Mouse (Mus musculus) mouse embryonic stem cell (cell line): ENCODE results near the gene Tnip3.

Source experiments
- in situ Hi-C, 2 experiments: fragments of 300-500 bp; cut with MboI; formaldehyde crosslinking; loops; 1 replicate in 1 of 2; 3 replicates in 1 of 2; pipeline ENCODE4 v1.14.3; 2019 to 2020; ENCODE audit warnings: low sequenced_read_pairs in 2 of 2, low pct_unique_long_range_greater_than_20kb in 1 of 2, mixed read lengths in 1 of 2; ENCODE audit not compliant: unreplicated experiment in 1 of 2

Gene Tnip3

DNA sequence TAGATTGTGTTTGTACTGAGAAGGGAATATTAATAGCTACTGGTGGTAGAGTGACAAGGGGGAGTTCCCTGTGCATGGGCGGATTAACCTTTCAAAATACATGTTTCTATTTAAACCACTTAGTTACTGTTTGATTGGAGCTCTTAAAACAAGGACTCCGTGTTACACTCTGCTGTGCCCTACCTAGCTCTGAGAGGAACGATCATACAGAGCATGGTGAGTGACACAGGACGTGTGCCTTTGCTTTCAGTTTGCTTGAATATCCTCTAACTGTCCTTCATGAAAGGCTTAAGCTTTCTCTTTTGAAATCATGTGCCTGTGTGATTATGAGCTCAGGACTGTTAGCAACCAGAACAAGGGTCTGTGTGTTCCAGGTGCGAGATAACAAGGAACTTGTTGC, at the start of gene Tnip3:
Gene Tnip3, plus strand, starts transcription at position 122 of the 400 bp plus-strand sequence.
- in situ Hi-C loops: no loop called here

DNA sequence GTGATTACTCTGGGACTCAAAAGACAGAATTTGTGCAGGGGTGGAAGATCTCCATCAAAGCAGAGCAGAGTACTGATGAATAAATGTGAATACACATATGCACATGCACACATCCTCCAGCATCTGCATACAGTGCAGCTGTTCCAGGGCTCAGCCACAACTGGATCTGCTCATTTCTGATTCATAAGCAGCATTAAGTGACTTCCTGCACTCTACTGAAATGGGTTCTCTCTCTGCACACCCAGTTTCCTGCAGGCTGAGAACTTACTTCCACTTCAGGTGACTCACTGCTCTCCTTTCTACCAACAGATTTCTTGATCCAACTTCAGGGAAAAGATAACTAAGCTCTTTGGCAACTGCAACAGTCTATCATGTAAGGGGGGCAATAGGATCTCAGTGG, 26.3 kb upstream of the Tnip3 start:
- in situ Hi-C loops: no loop called here

DNA sequence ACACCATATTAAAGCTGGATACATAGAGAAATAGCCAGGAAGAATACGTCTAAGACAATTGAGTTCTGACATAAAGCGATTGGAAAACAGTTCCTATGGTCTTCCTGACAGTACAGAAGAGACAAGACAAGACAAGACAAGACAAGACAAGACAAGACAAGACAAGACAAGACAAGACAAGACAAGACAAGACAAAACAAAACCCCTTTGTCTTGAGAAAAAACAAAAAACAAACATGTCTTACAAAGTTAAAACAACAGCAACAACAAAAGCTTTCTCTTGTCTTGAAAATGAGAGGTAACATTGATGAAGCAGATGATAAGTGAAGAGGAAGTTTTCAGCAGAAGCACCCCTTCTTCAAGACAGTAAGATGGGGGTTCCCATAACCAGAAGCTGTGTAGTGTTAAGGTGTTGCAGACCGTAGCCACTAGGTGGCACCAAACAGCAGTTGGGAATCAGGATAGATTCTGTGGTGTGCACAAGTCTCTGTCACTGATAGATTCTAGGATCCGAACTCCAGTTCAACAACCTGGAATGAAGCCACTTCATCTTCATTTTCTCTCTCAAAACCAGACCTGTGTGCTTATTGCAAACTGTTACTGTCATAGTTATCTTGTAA, 15.0 kb upstream of the Tnip3 start:
- in situ Hi-C loops: no loop called here

DNA sequence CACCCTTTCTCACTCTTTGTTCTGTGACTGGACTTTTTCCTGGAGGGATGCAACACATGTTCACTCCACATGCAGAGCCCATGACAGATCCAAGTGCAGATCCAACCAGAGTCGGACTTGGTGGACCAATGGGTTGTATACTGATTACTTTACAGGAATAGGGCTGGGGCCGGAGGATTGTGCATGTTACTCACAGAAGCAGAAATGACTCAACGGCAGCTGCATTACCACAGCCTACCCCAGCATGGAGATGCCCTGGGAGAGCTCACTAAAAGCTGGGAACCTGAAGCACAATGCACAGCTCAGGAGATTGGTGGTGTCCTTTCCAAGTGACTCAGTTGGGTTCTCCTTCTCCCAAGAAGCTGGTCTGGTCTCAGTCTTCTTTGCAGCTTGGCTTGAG, 11.3 kb upstream of the Tnip3 start:
- in situ Hi-C loops: no loop called here

DNA sequence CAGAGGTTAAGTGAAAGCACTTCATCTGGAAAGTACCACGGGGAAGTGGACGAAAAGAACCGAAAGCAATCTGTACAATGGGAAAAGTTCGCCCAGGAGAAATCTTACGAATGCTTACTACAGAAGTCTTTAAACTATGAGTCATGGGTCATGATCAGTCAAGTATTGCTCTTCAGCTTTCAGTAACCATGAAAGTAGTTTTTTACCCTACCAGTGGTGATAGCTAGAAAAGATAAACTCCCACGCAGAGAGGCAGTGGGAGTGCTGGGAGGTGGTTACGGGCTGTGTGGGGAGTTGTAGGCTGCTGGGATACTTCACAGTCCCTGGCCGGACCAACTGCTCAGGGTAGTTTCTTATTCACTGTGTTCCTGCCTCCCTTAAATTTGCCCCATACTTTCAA, 8.4 kb upstream of the Tnip3 start:
- in situ Hi-C loops: no loop called here

DNA sequence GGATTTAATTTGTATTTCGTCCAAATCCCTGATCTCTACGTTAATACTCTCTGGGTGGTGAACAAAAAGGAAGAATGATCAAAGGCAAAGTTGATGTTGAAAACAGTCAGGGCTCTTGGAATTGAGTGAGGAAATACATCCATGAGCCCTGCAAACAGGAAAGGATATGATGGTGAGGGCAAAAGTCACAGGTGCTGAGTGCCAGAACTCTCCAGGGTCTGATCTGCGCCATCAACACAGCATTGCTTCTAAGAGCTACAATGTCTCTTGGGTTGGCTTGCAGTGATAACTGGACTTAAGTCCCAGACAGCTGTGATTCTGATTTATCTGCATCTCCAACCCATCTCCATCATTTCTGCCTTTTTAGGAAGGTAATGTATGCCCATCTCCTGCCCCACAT, 4.3 kb upstream of the Tnip3 start:
- in situ Hi-C loops: no loop called here

DNA sequence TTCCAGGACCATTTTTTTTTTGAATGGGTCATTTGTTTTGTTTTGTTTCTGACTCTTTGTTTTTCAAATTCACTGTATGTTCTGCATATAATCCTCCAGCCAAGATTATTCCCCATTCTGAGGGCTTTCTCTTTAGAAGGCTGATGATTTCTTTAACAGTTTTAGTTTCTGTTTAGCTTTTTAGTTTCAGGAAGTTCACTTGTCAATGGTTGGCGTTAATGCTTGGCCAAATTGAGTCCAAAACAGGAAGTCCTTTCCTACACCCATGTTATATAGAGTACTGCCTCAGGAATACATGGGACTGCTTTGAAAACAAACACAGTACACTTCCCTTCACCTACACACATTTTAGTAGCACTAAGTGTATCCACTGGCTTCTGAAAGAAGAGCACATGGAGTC, 2.8 kb downstream of the Tnip3 start:
- in situ Hi-C loops: no loop called here

DNA sequence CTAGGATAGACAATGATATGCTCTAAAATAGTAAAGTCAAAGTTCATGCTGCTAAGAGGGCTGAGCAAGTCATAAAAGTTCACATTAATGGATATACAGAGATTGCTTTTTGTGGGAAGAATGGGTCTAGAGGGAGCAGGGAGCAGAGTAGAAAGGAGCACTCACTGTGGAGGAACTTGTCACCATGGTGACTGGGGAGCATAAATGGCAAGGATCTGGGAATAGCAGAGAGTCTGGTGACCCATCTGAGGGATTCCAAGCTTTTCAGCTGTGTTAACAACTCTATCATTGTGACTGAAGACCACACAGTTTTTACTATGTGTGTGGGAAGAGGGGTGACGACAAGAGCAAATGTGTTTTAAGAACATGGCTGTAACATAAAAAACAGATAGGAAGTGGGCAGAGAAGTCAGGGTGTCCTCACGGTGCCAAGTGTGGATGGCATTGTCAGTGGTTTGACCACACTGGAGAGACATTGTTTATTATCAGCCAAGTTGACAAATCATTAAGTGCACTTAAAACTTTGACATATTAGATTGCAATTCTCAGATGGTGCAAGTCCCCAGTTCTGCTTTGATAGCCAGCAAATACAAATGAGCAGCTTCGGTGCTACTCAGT, 6.2 kb downstream of the Tnip3 start:
- in situ Hi-C loops: no loop called here

DNA sequence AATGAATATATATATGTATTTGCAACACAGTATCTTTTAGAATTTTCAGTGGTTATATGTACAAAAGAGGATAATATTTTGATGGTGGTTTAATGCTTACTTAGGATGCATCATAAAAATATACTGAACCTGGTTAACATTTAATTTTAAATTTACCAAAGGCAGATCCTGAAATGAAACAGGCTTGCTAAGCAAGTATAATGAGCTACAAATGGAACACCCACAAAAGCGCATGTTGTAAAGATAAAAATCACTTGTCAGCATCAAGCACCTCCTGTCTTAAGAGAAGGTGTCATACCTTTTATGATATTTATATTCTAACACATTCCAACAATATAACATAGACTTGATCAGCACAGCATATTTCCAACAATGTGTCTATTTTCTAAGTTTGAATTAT, 8.6 kb downstream of the Tnip3 start:
- in situ Hi-C loops: no loop called here

DNA sequence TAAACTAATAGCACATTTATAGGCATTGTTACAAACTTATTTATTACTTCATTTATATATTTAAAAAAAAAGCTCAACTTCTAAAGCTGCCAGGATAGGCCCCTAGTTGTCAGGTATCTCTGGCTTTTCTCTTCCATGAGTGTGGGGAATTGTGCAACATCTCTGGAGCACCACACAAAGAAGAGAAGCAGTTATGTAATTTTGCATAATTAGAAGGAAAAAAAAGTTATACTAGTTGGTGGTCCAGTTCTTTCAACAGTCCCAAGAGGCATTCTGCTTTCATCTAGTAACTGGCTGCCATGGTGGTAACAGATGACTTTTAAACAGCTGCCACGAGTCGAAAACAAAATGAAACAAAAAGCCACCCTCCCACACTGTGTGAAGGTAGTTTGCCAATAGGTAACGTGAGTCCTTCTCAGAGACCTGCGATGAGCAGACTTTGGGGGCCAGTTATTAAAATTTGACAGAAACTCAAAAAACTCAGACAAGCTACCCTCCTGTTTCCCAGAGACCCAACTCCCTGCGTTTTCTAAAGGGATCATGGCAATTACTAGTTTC, 12.3 kb downstream of the Tnip3 start:
- in situ Hi-C loops: no loop called here

DNA sequence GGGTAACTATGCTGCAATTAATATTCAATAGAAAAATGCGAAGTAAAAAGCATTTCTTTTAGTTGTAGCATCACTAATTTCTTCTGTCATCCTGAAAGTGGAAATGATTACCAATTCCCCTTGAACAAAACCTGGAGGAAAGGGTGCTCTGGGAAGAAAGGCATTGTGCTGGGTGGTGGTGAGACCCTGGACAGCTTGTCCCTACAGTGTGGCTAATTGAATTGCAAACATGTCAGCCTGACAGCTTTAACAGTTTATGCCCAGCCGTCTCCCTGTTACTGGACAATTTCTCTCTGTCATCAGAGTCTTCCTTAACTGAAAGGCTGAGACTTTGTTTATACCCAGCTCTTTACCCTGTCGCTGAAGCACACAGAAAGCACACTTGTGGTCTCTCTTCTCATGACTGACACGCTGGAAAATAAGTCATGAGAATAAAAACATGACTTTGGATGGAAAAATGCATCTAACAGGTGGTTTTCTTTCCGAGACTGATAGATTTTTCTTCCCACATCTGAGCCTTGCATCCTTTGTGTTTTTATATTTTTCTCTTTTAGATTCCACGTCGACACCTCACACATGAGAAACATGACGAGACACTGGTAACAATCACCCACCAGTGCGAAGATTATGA, 13.0 kb downstream of the Tnip3 start:
- in situ Hi-C loops: no loop called here

DNA sequence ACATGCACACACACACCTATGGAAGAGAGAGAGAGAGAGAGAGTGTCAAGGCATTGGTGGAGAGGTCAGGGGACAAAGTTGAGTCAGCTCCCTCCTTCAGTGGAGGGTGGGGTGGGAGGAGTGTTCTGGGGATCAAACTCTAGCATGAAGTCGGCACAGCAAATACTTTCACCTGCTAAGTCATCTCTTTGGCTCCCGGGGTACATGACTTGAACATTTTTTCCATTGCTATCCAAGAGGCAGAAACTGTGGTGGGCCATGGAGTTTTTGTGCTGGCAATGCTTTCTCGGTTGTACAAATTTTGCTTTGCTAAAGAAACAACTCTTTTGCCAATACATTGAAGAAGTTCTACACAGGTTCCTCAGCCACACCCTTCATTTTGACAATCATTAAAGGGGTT, 13.8 kb downstream of the Tnip3 start:
- in situ Hi-C loops: no loop called here

DNA sequence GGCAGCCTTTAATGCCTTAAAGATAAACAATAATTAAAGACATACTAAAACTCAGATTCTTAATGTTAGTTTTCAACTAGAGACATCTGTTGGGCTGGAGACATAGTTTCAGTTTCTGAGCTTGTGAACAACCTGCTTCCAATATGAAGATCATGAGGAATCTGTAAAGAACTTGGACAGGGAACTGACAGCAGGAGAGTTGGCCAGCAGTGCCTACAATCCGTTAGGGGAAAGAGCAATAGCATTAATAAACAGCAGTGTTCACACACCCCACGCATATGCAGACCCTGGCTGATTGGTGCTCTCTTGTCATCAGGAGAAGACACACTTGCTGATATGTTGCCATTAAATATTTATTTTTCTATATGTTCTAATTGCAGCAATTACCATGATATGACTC, 15.0 kb downstream of the Tnip3 start:
- in situ Hi-C loops: no loop called here

DNA sequence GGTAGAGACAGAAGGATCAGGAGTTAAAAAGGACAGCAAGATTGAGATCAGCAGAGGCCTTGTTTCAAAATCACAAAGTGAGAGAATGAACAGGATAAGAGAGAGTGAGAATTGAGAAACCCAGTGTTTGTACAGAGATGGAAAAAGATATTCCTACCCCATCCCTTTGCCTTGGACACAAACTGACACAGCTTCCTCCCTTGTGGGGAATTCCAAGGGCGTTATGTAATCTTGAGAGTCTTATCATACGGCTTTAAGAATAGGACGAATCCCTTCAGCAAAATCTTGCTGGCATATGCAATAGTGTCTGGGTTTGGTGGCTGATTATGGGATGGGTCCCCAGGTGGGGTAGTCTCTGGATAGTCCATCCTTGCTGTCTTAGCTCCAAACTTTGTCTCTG, 16.0 kb downstream of the Tnip3 start:
- in situ Hi-C loops: no loop called here

DNA sequence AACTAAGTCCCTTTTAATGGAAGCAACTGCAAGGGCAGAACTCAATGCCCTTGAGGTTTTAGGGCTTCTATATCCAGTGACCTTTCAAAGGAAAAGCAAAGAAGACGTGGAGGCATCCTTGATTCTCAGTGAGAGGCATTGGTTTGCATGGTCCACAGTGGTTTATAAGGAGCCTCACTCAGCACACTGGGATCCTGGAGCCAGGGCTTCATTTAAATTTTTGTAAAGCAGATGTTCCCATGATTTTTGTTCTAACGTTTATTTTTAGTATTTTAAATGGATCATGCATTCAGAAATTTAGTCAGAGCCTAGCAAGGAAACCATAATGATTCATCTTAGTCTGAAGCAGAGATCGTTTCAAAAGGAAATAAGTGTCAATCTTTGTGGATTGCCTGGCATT, 17.3 kb downstream of the Tnip3 start:
- in situ Hi-C loops: no loop called here

DNA sequence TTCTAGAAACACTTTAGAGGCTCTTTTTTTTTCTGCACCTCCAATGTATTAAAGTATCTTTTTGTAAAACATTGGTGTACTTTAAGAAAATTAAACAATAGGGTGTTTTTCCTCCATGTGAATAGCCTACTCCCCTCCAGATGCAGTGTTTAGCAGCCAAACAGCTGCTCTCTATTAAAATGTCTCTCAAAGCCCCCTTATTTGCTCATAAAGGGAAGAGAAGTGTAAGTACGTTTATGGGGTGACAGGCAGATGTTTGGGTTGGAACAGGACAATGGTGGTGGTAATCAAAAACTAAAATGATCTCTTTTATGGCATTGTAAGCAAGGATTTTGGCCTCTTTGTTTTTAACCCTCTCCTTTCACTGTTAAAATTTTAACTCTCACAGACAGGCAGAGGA, 17.8 kb downstream of the Tnip3 start:
- in situ Hi-C loops: no loop called here

DNA sequence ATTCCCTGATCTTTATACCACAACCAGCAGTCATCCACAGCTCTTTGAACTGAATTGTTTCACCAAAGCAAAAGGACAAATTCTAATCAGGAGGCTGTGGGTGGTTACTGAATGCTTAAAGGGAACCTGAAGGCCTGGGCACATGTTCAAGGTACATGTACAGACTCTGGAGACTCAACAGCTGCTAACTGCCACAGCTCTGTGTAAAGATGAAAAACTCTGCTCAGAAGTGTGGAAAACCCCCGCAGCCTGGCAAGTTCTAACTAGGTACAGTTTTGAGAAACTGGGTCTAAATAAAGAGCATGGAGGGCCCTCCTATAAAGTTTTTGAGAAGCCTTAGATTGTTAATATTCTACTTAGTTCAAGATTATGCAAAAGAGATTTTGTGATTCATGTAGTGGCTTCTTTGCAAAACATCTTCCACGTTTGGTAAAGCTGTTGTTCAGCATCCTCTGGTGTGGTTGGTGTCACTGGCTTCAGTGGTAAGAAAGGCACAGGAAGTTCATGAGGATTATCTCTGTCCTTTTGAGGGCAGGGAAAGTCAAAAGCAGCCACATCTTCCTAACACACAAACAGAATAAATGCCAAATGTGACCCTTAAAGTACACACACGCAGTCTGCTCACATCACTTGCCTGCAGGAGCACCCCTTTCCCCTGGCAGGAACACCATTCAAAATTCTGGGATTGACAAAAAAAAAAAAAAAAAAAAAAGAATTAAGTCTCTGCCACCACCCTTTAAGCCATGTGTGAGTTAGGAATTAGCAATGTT, 39.0 kb downstream of the Tnip3 start:
- in situ Hi-C loops: no loop called here

DNA sequence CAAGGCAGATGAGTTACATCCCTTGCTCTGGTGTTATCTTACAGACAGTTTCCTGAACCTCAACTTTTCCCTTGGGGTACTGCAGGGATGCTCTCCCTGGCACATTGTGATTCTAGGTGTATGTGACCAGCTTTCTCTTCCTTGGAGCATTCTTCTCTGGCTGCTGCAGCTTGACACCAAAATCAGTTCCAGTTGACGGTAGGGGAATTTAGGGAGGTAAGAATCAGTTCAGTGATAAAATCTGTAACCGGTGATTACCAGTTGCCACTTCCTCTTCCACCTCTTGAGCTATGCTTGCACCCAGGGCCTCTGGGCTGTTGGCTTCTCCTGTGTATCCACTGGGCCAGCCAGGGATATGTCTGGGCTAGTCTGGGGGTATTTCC, 39.5 kb downstream of the Tnip3 start:
- in situ Hi-C loops: no loop called here

DNA sequence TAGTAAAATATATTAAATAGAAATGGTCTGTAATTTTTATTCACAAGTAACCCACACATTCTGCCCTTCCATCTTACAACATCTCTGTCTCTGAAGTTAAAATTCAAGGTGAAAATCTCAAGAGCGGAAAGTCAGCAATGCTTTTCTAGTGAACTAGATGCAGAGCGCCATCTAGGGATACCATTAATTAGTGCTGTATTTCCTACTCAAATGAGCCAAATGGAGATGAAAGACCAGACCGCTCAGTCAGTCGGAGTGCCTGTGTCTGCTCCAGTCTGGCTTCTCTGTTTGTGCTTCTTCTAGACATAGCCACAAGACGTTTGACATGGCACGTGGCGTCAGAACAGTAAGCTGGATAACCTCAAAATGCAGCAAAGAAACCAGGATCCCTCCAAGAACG, 44.6 kb downstream of the Tnip3 start:
- in situ Hi-C loops: no loop called here
